Mouse (Mus musculus): ENCODE measurements around the gene Nphp1. TPM values are rescaled to one million over a fixed set of nuclear protein-coding genes. Genes with fewer than 3 reads are reported as not detected.

Nphp1 gene
- 0.37 and 0.83 TPM in 2 replicates for polyA plus RNA-seq (2012; ENCODE audit: low replicate concordance)

DNA sequence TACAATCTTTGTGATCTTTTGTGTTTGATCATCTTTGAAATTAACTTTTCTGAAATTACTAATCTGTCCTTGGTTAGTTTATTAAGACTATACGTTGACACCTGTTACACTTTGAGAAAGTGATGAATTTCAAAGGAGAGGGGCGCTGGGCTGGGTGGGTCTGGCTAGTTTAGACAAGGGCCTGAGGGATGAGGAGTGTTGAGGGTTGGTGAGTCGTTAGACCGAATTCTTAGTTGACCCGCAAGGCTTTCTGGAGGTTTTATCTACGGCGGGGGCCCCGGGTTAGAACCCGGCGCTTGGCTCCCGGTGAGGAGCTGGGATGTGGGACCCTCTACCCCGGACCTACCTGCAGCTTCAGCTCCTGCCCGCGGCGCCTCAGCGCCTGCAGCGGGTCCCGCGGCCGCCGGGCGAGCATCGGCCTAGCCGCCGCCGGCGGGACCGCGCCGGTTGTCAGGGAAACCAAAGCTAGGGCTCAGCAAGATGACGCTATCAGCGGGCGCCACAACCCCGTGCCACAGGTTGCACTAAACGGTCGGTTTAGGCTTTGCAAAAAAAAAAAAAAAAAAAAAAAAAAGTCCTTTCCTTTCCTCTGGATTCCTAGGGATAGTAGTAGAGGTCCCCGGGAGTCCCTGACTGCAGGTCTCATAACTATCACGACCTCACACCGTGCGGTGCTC lies at the start of gene Nphp1:
Gene Nphp1 (minus strand): TSS at position 458 of the 677 bp plus-strand sequence.

DNA sequence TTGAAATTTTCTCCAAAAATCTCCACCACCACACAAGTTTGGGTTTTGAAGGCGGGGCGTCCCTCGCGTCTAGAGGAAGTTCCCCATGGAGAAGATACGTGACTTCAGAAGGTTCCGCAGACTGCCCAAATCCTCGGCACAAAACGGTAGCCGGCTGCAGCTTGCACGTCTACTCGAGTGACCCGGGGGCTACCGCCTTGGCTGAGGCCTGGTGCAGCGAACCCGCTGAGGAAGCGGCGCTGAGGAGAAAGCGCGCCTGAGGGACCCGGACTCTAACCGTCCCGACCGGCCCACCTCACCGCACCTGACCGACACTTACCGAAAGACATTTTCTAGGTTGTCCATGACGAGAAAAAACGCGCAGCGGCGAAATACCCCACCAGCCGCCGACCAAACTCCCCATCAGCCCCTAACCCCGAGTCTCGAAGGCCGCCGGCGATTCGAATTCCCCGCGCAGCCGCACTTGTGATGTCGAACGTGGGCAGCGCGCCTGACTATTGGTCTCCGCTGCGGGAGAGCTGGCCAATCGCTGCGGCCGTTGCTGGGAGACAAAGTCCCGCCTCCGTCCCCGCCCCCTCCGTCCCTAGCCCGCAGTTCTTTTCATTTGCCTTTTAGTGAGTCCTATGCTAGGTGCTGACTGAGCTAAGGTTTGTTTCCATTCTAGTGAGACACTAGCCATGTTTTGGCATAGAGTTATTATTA lies 42.9 kb upstream of the Nphp1 start, which contains the start of gene Bub1:
Gene Bub1 (minus strand): TSS at position 465 of the 702 bp plus-strand sequence.

DNA sequence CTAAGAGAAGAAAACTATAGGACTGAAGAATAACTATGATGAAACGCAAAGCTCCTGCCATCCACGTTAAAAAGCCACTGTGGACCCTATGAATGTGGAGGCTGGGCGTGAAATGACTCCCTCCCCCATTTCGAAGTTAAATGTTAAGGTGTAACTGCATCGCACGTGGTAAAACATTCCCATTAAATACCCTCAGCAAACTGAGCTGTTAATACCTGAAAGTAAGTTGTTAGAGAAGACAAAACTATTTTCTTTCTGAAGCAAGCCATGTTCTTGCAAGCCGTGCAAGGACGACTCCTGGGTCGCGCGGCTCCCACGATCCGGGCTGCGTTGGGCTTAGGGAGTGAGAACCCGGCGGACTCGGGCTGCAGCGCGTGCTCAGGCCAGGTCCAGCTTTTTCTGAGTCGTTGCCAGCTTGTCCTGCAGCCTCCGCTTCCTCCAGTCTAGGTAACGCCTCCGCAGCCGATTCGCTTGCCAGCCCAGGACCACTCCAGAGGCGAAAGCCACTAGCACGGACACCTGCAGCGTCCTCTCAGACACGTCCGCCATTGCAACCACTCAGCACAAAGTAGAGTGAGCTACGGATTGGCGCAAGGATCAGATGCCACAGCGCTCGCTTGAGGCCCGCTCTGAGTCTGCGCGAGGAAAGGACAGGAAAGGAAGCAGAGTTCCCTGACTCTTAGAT lies 3.4 kb upstream of the Nphp1 start, which contains the start of gene Mtln:
Gene Mtln (minus strand): TSS at position 570 of the 685 bp plus-strand sequence.

DNA sequence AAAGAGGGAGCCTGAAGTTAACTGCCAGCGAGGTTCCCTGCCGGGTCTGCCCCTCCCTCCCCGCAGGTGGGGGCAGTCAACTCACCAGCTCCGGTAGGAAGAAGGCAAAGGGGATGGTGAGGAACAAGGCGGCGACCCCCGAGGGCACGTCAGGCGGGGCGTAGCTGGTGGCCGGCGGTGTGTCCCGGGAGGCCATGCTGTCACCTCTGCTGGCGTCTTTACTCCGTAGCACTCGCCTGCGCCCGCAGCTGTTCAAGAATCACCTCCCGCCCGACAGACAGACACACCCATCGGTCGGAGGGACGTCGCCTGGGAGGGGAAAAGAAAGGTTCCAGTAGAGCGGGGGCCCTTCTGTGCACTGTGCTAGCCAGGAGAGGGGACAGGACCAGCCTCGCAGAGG lies 59.0 kb downstream of the Nphp1 start, which contains the start of gene Mall:
Gene Mall (minus strand): TSS at position 262 of the 400 bp plus-strand sequence.

Other genes with a start within 250 kb of the Nphp1 start
- not detected in 2 replicates for gene Prom2, start 247.4 kb downstream of the Nphp1 start, polyA plus RNA-seq (2012; ENCODE audit: low replicate concordance)
- 0.23 and 0.36 TPM in 2 replicates for gene Zfp661, start 201.8 kb downstream of the Nphp1 start, polyA plus RNA-seq (2012; ENCODE audit: low replicate concordance)
- 94.3 and 104 TPM in 2 replicates for gene Mrps5, start 201.7 kb downstream of the Nphp1 start, polyA plus RNA-seq (2012; ENCODE audit: low replicate concordance)
- gene Mal, start 132.2 kb downstream of the Nphp1 start, polyA plus RNA-seq (2012; ENCODE audit: low replicate concordance), result 3.0 TPM in 1 of 2 replicates, not detected in the other
- gene Mall, start 59.0 kb downstream of the Nphp1 start, polyA plus RNA-seq (2012; ENCODE audit: low replicate concordance), result 0.08 TPM in 1 of 2 replicates, not detected in the other
- gene Mtln, start 3.6 kb upstream of the Nphp1 start, polyA plus RNA-seq (2012; ENCODE audit: low replicate concordance), result 74.1 and 76.5 TPM in 2 replicates
- gene Bub1, start 43.0 kb upstream of the Nphp1 start, polyA plus RNA-seq (2012; ENCODE audit: low replicate concordance), result 0.46 and 8.9 TPM in 2 replicates
- 0.22 and 0.44 TPM in 2 replicates for gene Acoxl, start 50.0 kb upstream of the Nphp1 start, polyA plus RNA-seq (2012; ENCODE audit: low replicate concordance)

Data from leukemia stem cell, adult 10-12 weeks (primary cell).